Comparison of ENCODE assay signal across 21 mouse cellular contexts in the genomic region with DNA sequence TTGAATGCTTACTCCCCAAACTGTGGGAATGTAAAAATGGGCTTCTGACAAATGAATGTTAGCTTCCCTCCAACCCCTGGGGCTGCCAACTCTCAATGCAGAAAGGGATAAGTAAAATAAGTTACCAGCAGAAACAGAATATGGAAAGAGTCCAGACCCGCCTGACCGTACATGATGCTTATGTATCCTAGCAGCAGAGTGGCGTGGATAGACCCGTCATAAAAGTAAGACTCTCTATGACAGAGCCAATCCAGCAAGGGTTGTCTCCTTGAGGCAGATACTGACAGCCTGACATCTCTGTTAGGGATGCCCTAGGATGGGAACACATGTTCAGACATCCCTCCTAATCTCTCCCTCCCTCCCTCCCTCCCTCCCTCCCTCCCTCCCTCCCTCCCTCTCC.
DNase-seq lines count a peak whose midpoint lies in the region; ATAC-seq and TF ChIP-seq lines count a peak whose summit lies in the region.
"Had no signal": no experiment of that assay in that cellular context is flagged by ENCODE, and none has a peak within 500 bp of the region (broad histone marks: within the 10 kb centered on the region; RNA-seq: fewer than 3 reads in every experiment).

No protein-coding gene starts in this region.

- no peak for TF ChIP-seq CTCF in hindbrain, postnatal 0 days (IDR thresholded peaks at IDR 0.05; ENCODE audit: low read depth)

- 58% methylated on average over 4 of the region's 4 CpGs for WGBS in forebrain, embryonic 13.5 days
- WGBS in forebrain, embryonic 11.5 days = 87% methylated on average over 4 of the region's 4 CpGs
- WGBS in hindbrain, postnatal 0 days = 40% methylated on average over 4 of the region's 4 CpGs
- 93% methylated on average over 4 of the region's 4 CpGs for WGBS in hindbrain, embryonic 10.5 days
- WGBS in midbrain, embryonic 15.5 days = 52% methylated on average over 4 of the region's 4 CpGs
- 88% methylated on average over 4 of the region's 4 CpGs for WGBS in midbrain, embryonic 11.5 days

- no peaks in the 10 kb centered on the region for H3K27me3 ChIP-seq in forebrain, embryonic 13.5 days
- no peaks in the 10 kb centered on the region for H3K27me3 ChIP-seq in forebrain, embryonic 11.5 days (ENCODE audit: control insufficient read depth, insufficient read depth, low read length)
- no peaks in the 10 kb centered on the region for H3K27me3 ChIP-seq in hindbrain, postnatal 0 days (ENCODE audit: insufficient read depth, low read length)
- H3K27me3 ChIP-seq in hindbrain, embryonic 10.5 days (ENCODE audit: insufficient read depth, poor library complexity, severe bottlenecking) = no peaks in the 10 kb centered on the region
- no peaks in the 10 kb centered on the region for H3K27me3 ChIP-seq in midbrain, embryonic 15.5 days (replicated peaks)
- no peaks in the 10 kb centered on the region for H3K27me3 ChIP-seq in midbrain, embryonic 11.5 days (ENCODE audit: control insufficient read depth, insufficient read depth, low read length)

- peaks cover 65% of the 10 kb centered on the region for H3K4me1 ChIP-seq in forebrain, embryonic 13.5 days
- peaks cover 6% of the 10 kb centered on the region; the same call in 1 of the 2 replicates for H3K4me1 ChIP-seq in forebrain, embryonic 11.5 days (replicated peaks; ENCODE audit: control insufficient read depth, insufficient read depth, low read length)
- peaks cover 4% of the 10 kb centered on the region; the same call in 1 of the 2 replicates for H3K4me1 ChIP-seq in hindbrain, postnatal 0 days (ENCODE audit: insufficient read depth, low read length)
- peaks cover 41% of the 10 kb centered on the region for H3K4me1 ChIP-seq in hindbrain, embryonic 10.5 days (replicated peaks)
- peaks cover 23% of the 10 kb centered on the region for H3K4me1 ChIP-seq in midbrain, embryonic 15.5 days
- no peaks in the 10 kb centered on the region; the same call in 1 of the 2 replicates for H3K4me1 ChIP-seq in midbrain, embryonic 11.5 days (ENCODE audit: control insufficient read depth, insufficient read depth, low read length)

- peak; percentile 61 for ATAC-seq in forebrain, embryonic 13.5 days
- ATAC-seq in forebrain, embryonic 11.5 days (replicated peaks; ENCODE audit: low FRiP score) = no peak
- ATAC-seq in hindbrain, postnatal 0 days = peak; percentile 67
- peak; percentile 80 for ATAC-seq in midbrain, embryonic 15.5 days (replicated peaks)
- ATAC-seq in midbrain, embryonic 11.5 days (ENCODE audit: low FRiP score) = no peak
- ATAC-seq: liver, postnatal 0 days had no signal

- H3K4me2 ChIP-seq in forebrain, embryonic 13.5 days = no peak overlapping the region
- H3K4me2 ChIP-seq in forebrain, embryonic 11.5 days (ENCODE audit: low read depth, low read length, severe bottlenecking) = no peak overlapping the region
- H3K4me2 ChIP-seq in hindbrain, postnatal 0 days (ENCODE audit: low read depth, low read length) = no peak overlapping the region
- H3K4me2 ChIP-seq in midbrain, embryonic 15.5 days = no peak overlapping the region
- H3K4me2 ChIP-seq in midbrain, embryonic 11.5 days = no peak overlapping the region
- H3K4me2 ChIP-seq: heart, embryonic 13.5 days; liver, embryonic 11.5 days had no signal

- no peak overlapping the region for H3K4me3 ChIP-seq in forebrain, embryonic 13.5 days
- H3K4me3 ChIP-seq in forebrain, embryonic 11.5 days (ENCODE audit: low read depth, low read length) = no peak overlapping the region
- H3K4me3 ChIP-seq in hindbrain, postnatal 0 days (ENCODE audit: low read length) = no peak overlapping the region
- no peak overlapping the region for H3K4me3 ChIP-seq in hindbrain, embryonic 10.5 days
- H3K4me3 ChIP-seq in midbrain, embryonic 15.5 days = no peak overlapping the region
- no peak overlapping the region for H3K4me3 ChIP-seq in midbrain, embryonic 11.5 days (ENCODE audit: low read depth, low read length)
- H3K4me3 ChIP-seq: heart, adult 2 months; heart, embryonic 13.5 days; left cerebral cortex, adult 2 months had no signal

- H3K9me3 ChIP-seq in forebrain, embryonic 13.5 days (replicated peaks) = no peaks in the 10 kb centered on the region
- H3K9me3 ChIP-seq in forebrain, embryonic 11.5 days (ENCODE audit: control insufficient read depth, low read length) = no peaks in the 10 kb centered on the region
- no peaks in the 10 kb centered on the region for H3K9me3 ChIP-seq in hindbrain, postnatal 0 days (ENCODE audit: low read length)
- H3K9me3 ChIP-seq in hindbrain, embryonic 10.5 days = no peaks in the 10 kb centered on the region
- H3K9me3 ChIP-seq in midbrain, embryonic 15.5 days = no peaks in the 10 kb centered on the region
- H3K9me3 ChIP-seq in midbrain, embryonic 11.5 days (ENCODE audit: control insufficient read depth, low read length) = no peaks in the 10 kb centered on the region
- H3K9me3 ChIP-seq: heart, embryonic 13.5 days had no signal

- H3K9ac ChIP-seq in forebrain, embryonic 13.5 days = no peak overlapping the region; the same call in 1 of the 2 replicates
- H3K9ac ChIP-seq in forebrain, embryonic 11.5 days (ENCODE audit: low read length) = no peak overlapping the region
- no peak overlapping the region for H3K9ac ChIP-seq in hindbrain, postnatal 0 days (replicated peaks; ENCODE audit: low read length)
- H3K9ac ChIP-seq in midbrain, embryonic 15.5 days = no peak overlapping the region
- no peak overlapping the region for H3K9ac ChIP-seq in midbrain, embryonic 11.5 days (ENCODE audit: low read length)
- H3K9ac ChIP-seq: heart, embryonic 13.5 days; liver, postnatal 0 days had no signal

- DNase-seq in forebrain, embryonic 11.5 days (ENCODE audit: low spot score) = no peak
- no peak for DNase-seq in hindbrain, postnatal 0 days (ENCODE audit: low spot score)
- DNase-seq in hindbrain, embryonic 10.5 days (ENCODE audit: low spot score) = no peak
- DNase-seq in midbrain, embryonic 11.5 days (ENCODE audit: low spot score, missing footprints) = no peak
- no peak for DNase-seq in gastrocnemius, adult 8-10 months (ENCODE audit: low spot score in 2 of 2)
- DNase-seq: cerebellum, adult 8-10 months; cerebellum, postnatal 36 days; embryo, embryonic 11 days; gastrocnemius, postnatal 36 days; kidney, adult 18-20 months; liver, postnatal 0 days; right cerebral cortex, postnatal 14 days; thymus, adult 2 months; thymus, postnatal 4 days had no signal

- peaks cover 24% of the 10 kb centered on the region for H3K36me3 ChIP-seq in forebrain, embryonic 13.5 days (ENCODE audit: poor library complexity, severe bottlenecking)
- H3K36me3 ChIP-seq in forebrain, embryonic 11.5 days (ENCODE audit: control insufficient read depth, insufficient read depth, low read length) = peaks cover 2% of the 10 kb centered on the region; the same call in 1 of the 2 replicates
- peaks cover 4% of the 10 kb centered on the region; the same call in 1 of the 2 replicates for H3K36me3 ChIP-seq in hindbrain, postnatal 0 days (ENCODE audit: insufficient read depth, low read length)
- peaks cover 34% of the 10 kb centered on the region for H3K36me3 ChIP-seq in hindbrain, embryonic 10.5 days
- H3K36me3 ChIP-seq in midbrain, embryonic 15.5 days (replicated peaks) = no peaks in the 10 kb centered on the region; the same call in 1 of the 2 replicates
- peaks cover 9% of the 10 kb centered on the region; the same call in 1 of the 2 replicates for H3K36me3 ChIP-seq in midbrain, embryonic 11.5 days (ENCODE audit: control insufficient read depth, insufficient read depth, low read length)

- H3K27ac ChIP-seq in forebrain, embryonic 13.5 days = peak overlapping the region; percentile 45
- no peak overlapping the region for H3K27ac ChIP-seq in forebrain, embryonic 11.5 days (ENCODE audit: low read depth, low read length)
- H3K27ac ChIP-seq in hindbrain, postnatal 0 days = no peak overlapping the region
- H3K27ac ChIP-seq in hindbrain, embryonic 10.5 days = no peak overlapping the region
- H3K27ac ChIP-seq in midbrain, embryonic 15.5 days = no peak overlapping the region
- H3K27ac ChIP-seq in midbrain, embryonic 11.5 days (ENCODE audit: low read depth, low read length) = no peak overlapping the region
- H3K27ac ChIP-seq: heart, adult 2 months; heart, embryonic 13.5 days; left cerebral cortex, adult 2 months; stomach, postnatal 0 days had no signal

Comparison
In these comparisons a context has a peak if more than half of its experiments do, and no peak if none do; other contexts are left out.
1. ATAC-seq: peak in forebrain, embryonic 13.5 days (single experiment), hindbrain, postnatal 0 days (single experiment) and midbrain, embryonic 15.5 days (single experiment); none in forebrain, embryonic 11.5 days (single experiment) and midbrain, embryonic 11.5 days (single experiment).